Mouse (Mus musculus) T-cell, adult 2 months (primary cell): Measurements from ENCODE around the gene Gm42674.
A peak's percentile ranks its signal among the peaks of the same experiment; 100 is the strongest.

Experiments used
- DNase-seq: peaks from one replicate; pipeline ENCODE4 v3.0.0; 2022; ENCODE audit warnings: low spot score

Gene Gm42674

GRCm38 (mm10) chr3:90623435-90624071 lies 21.8 kb downstream of the Gm42674 start:
- DNase-seq, result peak; percentile 49

- no peak for DNase-seq
These were observed 23.8 kb downstream of the Gm42674 start for GRCm38 (mm10) chr3:90625496-90625895.

- DNase-seq, result no peak
These were observed 24.7 kb downstream of the Gm42674 start for GRCm38 (mm10) chr3:90626266-90627021.

- DNase-seq, result no peak
These were observed 25.7 kb downstream of the Gm42674 start for GRCm38 (mm10) chr3:90627366-90627765.

- DNase-seq, result no peak
These were observed 26.1 kb downstream of the Gm42674 start for GRCm38 (mm10) chr3:90627807-90628206.

- no peak for DNase-seq
These were observed 27.6 kb downstream of the Gm42674 start for GRCm38 (mm10) chr3:90629298-90629697.

- DNase-seq, result no peak
These were observed 30.3 kb downstream of the Gm42674 start for GRCm38 (mm10) chr3:90631984-90632383.

- no peak for DNase-seq
These were observed 37.0 kb downstream of the Gm42674 start for GRCm38 (mm10) chr3:90638511-90639275.

GRCm38 (mm10) chr3:90639511-90640154 lies 37.9 kb downstream of the Gm42674 start:
- peak; percentile 51 for DNase-seq

GRCm38 (mm10) chr3:90640981-90641380 lies 39.3 kb downstream of the Gm42674 start:
- no peak for DNase-seq

- DNase-seq, result peak; percentile 41
These were observed 42.5 kb downstream of the Gm42674 start for GRCm38 (mm10) chr3:90644220-90644619.

GRCm38 (mm10) chr3:90647291-90647690 lies 45.6 kb downstream of the Gm42674 start:
- no peak for DNase-seq

GRCm38 (mm10) chr3:90648981-90649380 lies 47.3 kb downstream of the Gm42674 start:
- no peak for DNase-seq

GRCm38 (mm10) chr3:90649832-90650231 lies 48.1 kb downstream of the Gm42674 start:
- DNase-seq, result no peak

- DNase-seq, result peak; percentile 27
These were observed 51.3 kb downstream of the Gm42674 start for GRCm38 (mm10) chr3:90652878-90653508.

GRCm38 (mm10) chr3:90653717-90654116 lies 52.0 kb downstream of the Gm42674 start, which contains the start of gene S100a7a:
Gene S100a7a, plus strand, starts transcription at chr3:90654017.
- no peak for DNase-seq
